Mouse (Mus musculus) CD8-positive naive resting alpha-beta T cell, adult 2 months (primary cell): ENCODE results near the gene Faap20.

Source experiments
- DNase-seq, 2 experiments: peaks; one replicate each; pipeline ENCODE4 v3.0.0; 2022; ENCODE audit warnings: low read depth in 2 of 2, low spot score in 2 of 2

Faap20 gene

GRCm38 (mm10) chr4:155283585-155283984, 34.0 kb downstream of the Faap20 start:
- DNase-seq = no peak

DNA sequence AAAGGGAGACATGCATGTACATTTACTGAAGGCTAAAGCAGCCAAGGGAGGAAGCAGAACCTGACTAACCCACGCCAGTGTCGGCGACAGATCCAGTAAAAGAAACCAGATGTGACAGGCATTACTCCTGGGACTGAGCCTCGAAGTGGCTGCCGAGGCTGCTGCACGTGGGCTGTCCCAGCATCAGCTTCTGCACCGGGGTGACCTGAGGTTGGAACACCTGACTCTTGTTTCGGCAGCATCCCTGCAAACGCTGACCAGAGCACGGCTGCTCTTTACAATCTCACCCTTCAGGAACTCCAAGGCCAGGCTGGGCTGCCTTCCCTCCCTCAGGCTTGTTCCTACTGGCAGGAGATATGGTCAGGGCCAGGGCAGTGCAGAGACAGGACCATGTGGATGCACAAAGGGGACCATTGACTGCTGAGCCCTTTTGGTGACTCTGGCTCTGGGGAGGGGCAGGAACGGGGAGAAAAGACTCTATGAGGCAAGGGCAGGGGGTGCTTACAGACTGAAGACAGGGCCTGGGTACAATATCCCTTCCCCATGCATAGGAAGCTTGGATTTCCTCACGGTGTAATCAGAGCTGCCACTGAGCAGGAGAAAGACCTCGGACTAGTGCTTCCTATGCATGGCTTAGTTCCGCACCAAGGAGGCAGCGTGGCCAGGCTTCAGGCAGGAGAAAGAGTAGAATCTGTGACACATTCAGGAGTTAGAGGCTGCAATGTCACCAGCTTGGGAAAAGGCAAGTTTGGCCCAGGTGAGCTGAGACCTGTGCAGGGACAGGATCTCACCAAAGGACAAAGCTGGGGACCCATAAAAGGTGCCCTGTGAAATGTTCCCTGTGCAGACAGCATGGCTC, 35.1 kb downstream of the Faap20 start:
- DNase-seq = no peak

GRCm38 (mm10) chr4:155286090-155286489, 36.5 kb downstream of the Faap20 start:
- no peak for DNase-seq

- DNase-seq = no peak
Measured at GRCm38 (mm10) chr4:155287713-155288112, 38.1 kb downstream of the Faap20 start.

DNA sequence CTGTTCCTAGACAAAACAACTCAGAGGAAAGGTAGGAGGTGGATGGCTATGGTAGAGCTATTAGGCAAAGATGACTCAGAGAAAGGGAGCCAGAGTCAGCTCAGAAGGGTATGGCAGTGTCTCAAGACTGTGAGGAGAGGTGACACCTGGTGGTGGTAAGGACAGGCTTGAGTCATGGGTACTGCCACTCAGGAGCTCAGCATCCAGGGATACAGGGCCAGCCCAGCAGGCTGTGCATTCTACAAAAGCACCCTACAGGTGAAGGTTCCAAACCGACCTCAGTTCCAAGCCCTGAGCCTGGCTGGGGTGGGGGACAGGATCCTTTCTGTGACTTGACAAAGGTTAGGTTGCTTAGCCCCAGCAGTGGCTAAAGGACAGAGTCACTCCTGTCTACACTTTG, 39.0 kb downstream of the Faap20 start:
- DNase-seq = no peak

- DNase-seq = no peak
Measured at GRCm38 (mm10) chr4:155290045-155290444, 40.4 kb downstream of the Faap20 start.

GRCm38 (mm10) chr4:155292863-155293262, 43.3 kb downstream of the Faap20 start:
- DNase-seq = no peak

DNA sequence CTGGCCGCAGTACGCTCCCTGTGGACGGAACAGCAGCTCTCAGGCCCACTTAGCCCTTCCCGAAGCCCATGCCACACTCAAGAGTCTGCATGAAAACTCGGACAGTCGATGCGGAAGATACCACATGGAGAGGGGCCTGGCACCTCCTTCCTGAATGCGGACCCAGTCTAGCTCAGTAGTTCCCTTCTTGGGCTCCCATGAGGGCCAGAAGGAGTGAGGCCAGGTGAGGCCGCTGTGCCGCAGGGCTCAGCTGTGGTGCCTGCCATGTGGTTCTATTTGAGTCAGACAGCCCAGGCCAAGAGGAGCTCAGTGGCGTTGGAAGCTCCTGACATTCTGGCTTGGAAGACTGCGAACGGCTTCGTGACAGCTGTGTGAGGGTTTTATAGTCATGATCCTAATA, 44.8 kb downstream of the Faap20 start:
- DNase-seq = no peak

GRCm38 (mm10) chr4:155295026-155295590, 45.5 kb downstream of the Faap20 start:
- DNase-seq = no peak

DNA sequence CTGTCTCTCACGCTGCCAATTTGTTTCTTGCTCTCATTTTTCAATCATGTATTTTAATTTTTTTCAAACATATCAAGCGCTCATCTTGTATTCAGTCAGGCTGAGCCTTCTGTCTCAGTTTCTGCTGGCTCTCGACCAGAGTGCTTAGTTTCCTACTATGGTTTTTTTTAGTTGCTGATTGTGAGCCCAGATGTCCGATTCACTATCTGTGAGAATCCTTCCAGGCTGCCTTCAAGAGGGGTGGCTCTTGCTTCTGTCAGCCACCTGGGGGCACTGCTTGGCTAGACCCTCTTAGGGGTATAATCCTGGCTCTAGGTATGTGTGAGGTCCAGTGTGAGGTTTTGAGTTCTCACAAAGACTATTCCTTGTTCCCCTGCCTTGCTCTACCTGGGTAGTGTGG, 46.4 kb downstream of the Faap20 start:
- DNase-seq = no peak

- DNase-seq = peak in 1 of 2 experiments; percentile 29
Measured at GRCm38 (mm10) chr4:155297057-155297456, 47.5 kb downstream of the Faap20 start.

DNA sequence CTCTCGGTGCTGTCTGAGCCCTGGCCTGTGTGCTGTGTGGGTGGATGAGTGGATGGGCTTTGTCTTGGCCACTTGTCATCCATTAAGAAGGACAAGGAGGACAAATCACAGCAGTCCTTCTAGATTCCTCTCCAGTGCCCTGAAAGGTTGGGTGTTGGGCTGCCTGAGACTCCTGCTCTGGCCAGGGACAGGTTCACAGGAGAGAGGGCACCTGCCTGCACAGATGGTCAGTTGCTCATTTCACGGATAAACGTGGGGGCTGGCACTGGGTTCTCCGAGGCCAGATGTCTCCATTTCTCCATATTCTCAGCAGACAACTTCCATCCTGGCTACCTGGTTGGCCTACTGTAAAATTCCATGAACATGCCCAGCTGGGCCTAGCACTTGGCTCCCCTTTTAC, 49.2 kb downstream of the Faap20 start:
- DNase-seq = no peak

DNA sequence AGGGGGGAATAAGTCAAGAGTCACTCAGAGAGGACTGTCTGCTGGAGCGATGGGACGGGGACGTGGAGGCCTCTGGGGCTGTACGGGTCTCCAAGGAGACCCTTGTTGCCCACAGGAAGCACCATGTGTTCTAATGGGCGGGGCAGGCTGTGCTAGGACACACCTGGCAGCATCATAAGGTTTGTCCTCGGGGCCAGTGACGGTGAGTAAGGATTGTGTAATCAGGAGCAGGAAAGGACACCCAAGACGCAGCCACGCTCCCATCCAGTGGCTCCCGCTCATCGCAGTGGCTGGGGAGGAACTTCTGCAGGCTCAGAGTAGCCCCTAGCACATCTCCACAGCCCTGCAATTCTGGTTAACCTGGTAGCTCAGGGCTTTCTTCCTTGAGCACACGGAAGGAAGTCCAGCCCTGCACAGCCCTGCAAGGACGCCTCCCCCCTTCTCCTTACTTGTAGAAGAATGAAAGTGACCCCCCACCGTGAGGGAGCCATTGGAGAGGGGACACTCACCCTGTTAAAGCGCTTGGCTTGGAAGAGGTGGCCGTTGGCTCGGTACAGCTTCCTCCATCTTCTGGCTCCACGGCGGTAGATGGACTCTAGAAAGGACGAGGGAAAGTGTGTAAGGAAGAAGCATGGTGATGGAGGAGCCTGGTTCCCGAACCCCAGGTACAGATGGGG, 51.0 kb downstream of the Faap20 start:
- DNase-seq = no peak

DNA sequence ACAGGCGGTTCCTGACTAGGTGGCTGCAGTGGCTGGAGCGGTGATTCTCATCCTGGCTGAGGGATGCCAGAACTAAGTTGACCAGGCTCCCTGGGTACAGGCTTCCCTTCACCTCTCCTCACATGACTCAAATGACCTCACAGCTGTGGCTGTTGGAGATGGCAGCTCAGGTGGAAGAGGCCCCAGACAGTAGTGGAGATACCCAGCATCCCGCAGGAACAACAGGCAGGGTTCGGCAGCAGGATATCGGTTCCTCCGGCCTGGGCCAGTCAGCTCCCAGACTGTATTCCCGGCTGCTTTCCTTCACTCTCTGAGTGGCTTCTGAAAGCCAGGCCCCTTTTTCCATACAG, 51.5 kb downstream of the Faap20 start:
- DNase-seq = no peak

- no peak for DNase-seq
Measured at GRCm38 (mm10) chr4:155301965-155302364, 52.4 kb downstream of the Faap20 start.

GRCm38 (mm10) chr4:155304508-155305096, 55.0 kb downstream of the Faap20 start:
- DNase-seq = no peak

GRCm38 (mm10) chr4:155305531-155306031, 56.0 kb downstream of the Faap20 start:
- DNase-seq = no peak
